Mouse (Mus musculus) cerebellum, adult 11 months (tissue): ENCODE measurements around the gene B4galnt4.
A peak's percentile ranks its signal among the peaks of the same experiment; 100 is the strongest.
"Not testable (repeated sequence)": the region's sequence is repeated elsewhere in the genome, so short reads cannot be mapped to it uniquely, and the experiment has no call there.

Experiments used
- DNase-seq: peaks from one replicate; pipeline ENCODE4 v3.0.0; 2022

Gene B4galnt4

GRCm38 (mm10) chr7:141060426-141061242 is at the start of gene B4galnt4:
TSS of gene B4galnt4 (plus strand) at chr7:141061104.
- peak; percentile 91 for DNase-seq

- no peak for DNase-seq
Observed at GRCm38 (mm10) chr7:141011238-141011770, 49.6 kb upstream of the B4galnt4 start.

GRCm38 (mm10) chr7:141016707-141017697 is 43.9 kb upstream of the B4galnt4 start:
- no peak for DNase-seq

GRCm38 (mm10) chr7:141017824-141018223 is 43.1 kb upstream of the B4galnt4 start, which contains the start of gene Ifitm6:
TSS of gene Ifitm6 (minus strand) at chr7:141017924.
- not testable (repeated sequence) for DNase-seq

GRCm38 (mm10) chr7:141019028-141019427 is 41.9 kb upstream of the B4galnt4 start:
- DNase-seq, result no peak

- DNase-seq, result no peak
Observed at GRCm38 (mm10) chr7:141021489-141022449, 39.1 kb upstream of the B4galnt4 start.

- no peak for DNase-seq
Observed at GRCm38 (mm10) chr7:141024865-141025838, 35.8 kb upstream of the B4galnt4 start.

- DNase-seq, result no peak
Observed at GRCm38 (mm10) chr7:141026097-141026739, 34.7 kb upstream of the B4galnt4 start.

GRCm38 (mm10) chr7:141026740-141027098 is 34.2 kb upstream of the B4galnt4 start:
- DNase-seq, result no peak

- no peak for DNase-seq
Observed at GRCm38 (mm10) chr7:141028831-141029230, 32.1 kb upstream of the B4galnt4 start, which contains the start of gene Gm17387. TSS of gene Gm17387 (plus strand) at chr7:141029131.

GRCm38 (mm10) chr7:141030390-141030789 is 30.5 kb upstream of the B4galnt4 start:
- DNase-seq, result no peak

- no peak for DNase-seq
Observed at GRCm38 (mm10) chr7:141032458-141033167, 28.3 kb upstream of the B4galnt4 start.

- not testable (repeated sequence) for DNase-seq
Observed at GRCm38 (mm10) chr7:141036624-141037023, 24.3 kb upstream of the B4galnt4 start.

GRCm38 (mm10) chr7:141038090-141039032 is 22.5 kb upstream of the B4galnt4 start:
- no peak for DNase-seq

- no peak for DNase-seq
Observed at GRCm38 (mm10) chr7:141039386-141040107, 21.4 kb upstream of the B4galnt4 start.

GRCm38 (mm10) chr7:141040867-141041606 is 19.9 kb upstream of the B4galnt4 start:
- no peak for DNase-seq

GRCm38 (mm10) chr7:141041661-141042060 is 19.2 kb upstream of the B4galnt4 start:
- DNase-seq, result peak; percentile 30
